Mouse (Mus musculus): Measurements from ENCODE around the gene S1pr5. TPM values are rescaled to one million over a fixed set of nuclear protein-coding genes. Genes with fewer than 3 reads are reported as not detected.
A peak's percentile ranks its signal among the peaks of the same experiment; 100 is the strongest.
"Not testable (repeated sequence)": the region's sequence is repeated elsewhere in the genome, so short reads cannot be mapped to it uniquely, and the experiment has no call there.

The S1pr5 gene
- polyA plus RNA-seq (2015; fragmentation: Nextera tagmentation; extraction: Ambion mirVana): 0.11 TPM in 1 of 2 replicates, not detected in the other

DNA sequence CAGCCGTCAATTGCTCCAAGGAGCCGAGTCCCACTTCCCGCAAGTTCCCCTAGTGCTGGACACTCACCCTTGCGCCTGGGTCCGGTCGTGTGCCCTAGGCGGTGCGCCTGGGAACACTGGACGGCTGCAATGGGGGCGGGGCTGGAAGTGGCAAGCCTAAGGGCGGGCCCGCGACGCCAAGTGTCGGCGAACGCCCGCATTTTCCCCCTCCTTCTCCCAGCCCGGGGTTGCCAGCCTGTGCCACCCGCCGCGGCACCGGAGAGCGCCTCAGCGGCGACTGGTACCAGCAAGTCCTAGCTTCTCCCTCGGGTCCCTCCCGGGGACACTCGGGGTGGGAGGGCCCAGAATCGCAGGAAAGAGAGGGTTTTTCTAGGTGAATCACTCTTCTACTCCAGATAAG lies at the start of gene S1pr5:
Gene S1pr5, minus strand, starts transcription at position 118 of the 400 bp plus-strand sequence.
- 1% methylated on average over 30 of the region's 30 CpGs for WGBS
- Histone ChIP-seq H3K36me3 (ENCODE audit: insufficient read depth, low read length) (no peaks in the 10 kb centered on the region), H3K9me3 (replicated peaks; ENCODE audit: low read length) (no peaks in the 10 kb centered on the region), H3K27ac (no peak within 1 kb of the TSS), H3K27me3 (ENCODE audit: insufficient read depth, low read length) (peaks cover 60% of the 10 kb centered on the region), H3K4me2 (ENCODE audit: low read length) (peak within 1 kb of the TSS; percentile 47), H3K9ac (ENCODE audit: low read depth, low read length) (no peak within 1 kb of the TSS), H3K4me3 (replicated peaks; ENCODE audit: low read depth, low read length) (peak within 1 kb of the TSS; percentile 21; the same call in 1 of the 2 replicates), H3K4me1 (replicated peaks; ENCODE audit: insufficient read depth, low read length) (peaks cover 12% of the 10 kb centered on the region; the same call in 1 of the 2 replicates)
- ATAC-seq (replicated peaks; ENCODE audit: low FRiP score, low read depth): 0 out of 2 replicates have a peak, but pooled peaks have one; percentile 44
- TF ChIP-seq CTCF (IDR thresholded peaks at IDR 0.05; ENCODE audit: low read depth): no peak
- no peak for DNase-seq (ENCODE audit: low spot score)

DNA sequence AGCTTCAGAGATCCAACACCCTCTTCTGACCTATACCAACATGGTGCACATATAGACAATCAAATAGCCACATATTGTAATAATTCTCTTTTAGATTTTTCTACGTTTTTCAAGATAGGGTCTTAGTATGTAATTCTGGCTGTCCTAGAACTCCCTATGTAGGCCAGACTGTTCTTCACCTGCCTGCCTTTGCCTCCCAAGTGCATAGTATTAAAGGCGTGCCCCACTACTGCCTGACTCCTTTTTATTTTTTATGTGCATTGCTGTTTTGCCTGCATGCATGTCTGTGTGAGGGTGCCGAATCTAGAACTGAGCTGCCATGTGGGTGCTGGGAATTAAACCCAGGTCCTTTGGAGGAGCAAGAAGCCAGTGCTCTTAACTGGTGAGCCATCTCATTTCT lies 44.0 kb upstream of the S1pr5 start:
- H3K4me1 ChIP-seq (replicated peaks; ENCODE audit: insufficient read depth, low read length): peaks cover 16% of the 10 kb centered on the region
- H3K9me3 ChIP-seq (replicated peaks; ENCODE audit: low read length): no peaks in the 10 kb centered on the region
- no peaks in the 10 kb centered on the region for H3K36me3 ChIP-seq (ENCODE audit: insufficient read depth, low read length)
- H3K9ac ChIP-seq (ENCODE audit: low read depth, low read length): no peak overlapping the region
- no peaks in the 10 kb centered on the region for H3K27me3 ChIP-seq (ENCODE audit: insufficient read depth, low read length)
- TF ChIP-seq CTCF (IDR thresholded peaks at IDR 0.05; ENCODE audit: low read depth): no peak
- no peak overlapping the region for H3K4me2 ChIP-seq (ENCODE audit: low read length)
- H3K4me3 ChIP-seq (replicated peaks; ENCODE audit: low read depth, low read length): no peak overlapping the region
- no peak overlapping the region for H3K27ac ChIP-seq
- no peak for ATAC-seq (replicated peaks; ENCODE audit: low FRiP score, low read depth)
- 90% methylated on average over 3 of the region's 3 CpGs for WGBS
- DNase-seq (ENCODE audit: low spot score): no peak

DNA sequence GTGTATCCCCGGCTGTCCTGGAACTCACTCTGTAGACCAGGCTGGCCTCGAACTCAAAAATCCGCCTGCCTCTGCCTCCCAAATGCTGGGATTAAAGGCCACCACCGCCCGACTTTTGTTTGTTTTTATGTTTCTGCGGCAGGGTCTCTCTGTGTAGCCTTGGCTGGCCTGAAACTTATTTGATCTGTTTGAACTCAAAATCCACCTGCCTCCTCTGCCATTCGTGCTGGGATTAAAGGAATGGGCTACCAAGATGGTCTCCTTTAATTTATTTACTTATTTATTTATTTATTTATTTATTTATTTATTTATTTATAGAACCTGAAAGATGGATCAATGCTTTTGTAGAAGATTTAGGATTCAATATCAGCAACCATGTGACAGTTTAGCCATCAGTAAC lies 43.6 kb upstream of the S1pr5 start:
- 0 out of 2 replicates have a peak overlapping the region, but pooled peaks have one; percentile 14 for H3K4me3 ChIP-seq (replicated peaks; ENCODE audit: low read depth, low read length)
- not testable (repeated sequence) for H3K36me3 ChIP-seq (ENCODE audit: insufficient read depth, low read length); DNase-seq (ENCODE audit: low spot score); H3K9ac ChIP-seq (ENCODE audit: low read depth, low read length); H3K27me3 ChIP-seq (ENCODE audit: insufficient read depth, low read length); H3K9me3 ChIP-seq (replicated peaks; ENCODE audit: low read length); ATAC-seq (replicated peaks; ENCODE audit: low FRiP score, low read depth)
- H3K27ac ChIP-seq: peak overlapping the region; percentile 73
- 16% methylated on average over 7 of the region's 7 CpGs for WGBS
- peaks cover 20% of the 10 kb centered on the region for H3K4me1 ChIP-seq (replicated peaks; ENCODE audit: insufficient read depth, low read length)
- H3K4me2 ChIP-seq (ENCODE audit: low read length): peak overlapping the region; percentile 46

DNA sequence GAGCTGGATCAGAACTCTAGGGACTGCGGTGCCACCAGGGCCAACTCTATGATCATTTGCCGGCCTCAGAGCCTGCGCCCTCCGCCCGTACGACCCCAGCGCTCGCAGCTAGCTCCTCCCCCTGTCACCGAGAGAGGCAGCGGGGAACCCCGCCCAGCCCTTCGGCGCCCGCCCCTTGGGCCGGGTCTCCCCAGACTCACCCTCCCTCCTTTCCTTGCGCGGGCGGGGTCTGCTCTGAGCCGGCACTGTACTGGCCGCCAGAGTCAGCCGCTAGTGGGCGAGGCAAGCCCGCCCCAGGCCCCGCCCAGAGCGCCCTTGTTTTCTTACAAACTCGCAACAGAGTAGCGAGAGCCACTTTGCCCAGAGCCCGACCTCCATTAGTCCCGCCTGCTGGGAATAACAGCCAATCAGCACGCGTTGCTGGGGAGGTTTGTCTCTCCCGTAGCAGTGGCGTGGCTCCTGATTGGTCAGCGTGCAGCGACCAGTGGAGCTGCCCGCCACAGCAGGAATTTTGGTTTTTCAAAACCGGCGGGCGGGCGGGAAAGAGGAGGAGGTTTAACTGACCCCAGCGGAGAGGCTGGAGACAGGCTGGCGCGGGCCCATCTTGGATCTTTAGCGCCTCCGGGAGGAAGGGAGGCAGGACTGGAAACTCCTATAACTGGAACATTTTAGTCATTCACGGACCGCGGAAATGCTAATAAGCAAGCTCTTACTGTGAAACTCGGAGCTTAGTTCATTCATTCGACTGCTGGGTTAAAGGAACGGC lies 43.0 kb upstream of the S1pr5 start, which contains the start of gene Cdkn2d:
Gene Cdkn2d, minus strand, starts transcription at position 386 of the 766 bp plus-strand sequence.
- Histone ChIP-seq H3K4me3 (replicated peaks; ENCODE audit: low read depth, low read length) (peak within 1 kb of the TSS; percentile 48), H3K27ac (peak within 1 kb of the TSS; percentile 73), H3K9me3 (replicated peaks; ENCODE audit: low read length) (no peaks in the 10 kb centered on the region), H3K9ac (ENCODE audit: low read depth, low read length) (peak within 1 kb of the TSS; percentile 46), H3K27me3 (ENCODE audit: insufficient read depth, low read length) (no peaks in the 10 kb centered on the region), H3K4me1 (replicated peaks; ENCODE audit: insufficient read depth, low read length) (peaks cover 22% of the 10 kb centered on the region), H3K4me2 (ENCODE audit: low read length) (peak within 1 kb of the TSS; percentile 52), H3K36me3 (ENCODE audit: insufficient read depth, low read length) (no peaks in the 10 kb centered on the region)
- peak; percentile 57 for TF ChIP-seq CTCF (IDR thresholded peaks at IDR 0.05; ENCODE audit: low read depth)
- ATAC-seq (replicated peaks; ENCODE audit: low FRiP score, low read depth) (peak; percentile 97), DNase-seq (ENCODE audit: low spot score) (peak; percentile 100)
- WGBS: under 1% methylated on average over 42 of the region's 51 CpGs

DNA sequence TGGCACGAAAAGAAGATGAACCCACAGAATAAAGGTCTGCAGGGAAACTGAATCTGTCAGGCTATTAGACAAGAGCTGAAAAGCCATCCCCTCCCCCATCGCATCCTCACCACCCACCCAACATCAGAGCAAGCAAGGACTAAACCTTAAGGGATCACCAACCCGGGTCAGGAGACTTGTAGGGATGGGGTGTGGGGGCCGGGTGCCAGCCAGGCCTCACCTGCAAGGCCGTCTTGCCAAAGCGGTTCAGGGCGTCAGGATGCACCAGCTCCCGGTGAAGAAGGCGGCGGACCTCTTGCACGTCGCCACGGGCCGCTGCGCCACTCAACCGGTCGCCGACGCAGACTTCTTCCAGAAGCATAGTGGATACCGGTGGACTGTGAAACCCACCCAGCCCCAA lies 42.3 kb upstream of the S1pr5 start:
- H3K27me3 ChIP-seq (ENCODE audit: insufficient read depth, low read length): no peaks in the 10 kb centered on the region

DNA sequence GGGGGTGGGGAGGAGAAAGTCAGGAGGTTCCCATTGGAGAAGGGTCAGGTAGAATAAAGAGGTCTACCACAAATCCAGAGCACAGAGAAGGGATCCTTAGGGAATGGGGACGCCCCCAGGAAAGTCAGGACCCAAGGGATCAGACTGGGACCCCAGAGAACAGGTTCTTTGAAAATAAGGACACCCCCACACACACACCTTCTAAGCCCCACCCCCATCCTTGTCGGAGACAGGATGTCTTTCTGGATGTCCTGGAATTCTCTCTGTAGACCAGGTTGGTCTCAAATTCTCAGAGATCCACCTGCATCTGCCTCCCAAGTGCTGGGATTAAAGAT lies 41.1 kb upstream of the S1pr5 start:
- Histone ChIP-seq H3K4me2 (ENCODE audit: low read length) (peak overlapping the region; percentile 52), H3K9me3 (replicated peaks; ENCODE audit: low read length) (no peaks in the 10 kb centered on the region), H3K4me3 (replicated peaks; ENCODE audit: low read depth, low read length) (no peak overlapping the region), H3K27me3 (ENCODE audit: insufficient read depth, low read length) (no peaks in the 10 kb centered on the region), H3K27ac (no peak overlapping the region), H3K9ac (ENCODE audit: low read depth, low read length) (no peak overlapping the region), H3K36me3 (ENCODE audit: insufficient read depth, low read length) (no peaks in the 10 kb centered on the region), H3K4me1 (replicated peaks; ENCODE audit: insufficient read depth, low read length) (peaks cover 22% of the 10 kb centered on the region)
- DNase-seq (ENCODE audit: low spot score) (no peak), ATAC-seq (replicated peaks; ENCODE audit: low FRiP score, low read depth) (no peak)
- 84% methylated on average over 2 of the region's 2 CpGs for whole genome bisulfite sequencing
- TF ChIP-seq CTCF (IDR thresholded peaks at IDR 0.05; ENCODE audit: low read depth): no peak

More for the DNA sequence above, 42.3 kb upstream of the S1pr5 start:
- H3K36me3 ChIP-seq (ENCODE audit: insufficient read depth, low read length): no peaks in the 10 kb centered on the region
- DNase-seq (ENCODE audit: low spot score) (peak; percentile 56), ATAC-seq (replicated peaks; ENCODE audit: low FRiP score, low read depth) (no peak; the same call in 1 of the 2 replicates)
- WGBS: 1% methylated on average over 20 of the region's 20 CpGs
- TF ChIP-seq CTCF (IDR thresholded peaks at IDR 0.05; ENCODE audit: low read depth): no peak
- peak overlapping the region; percentile 52 for H3K4me2 ChIP-seq (ENCODE audit: low read length)
- peak overlapping the region; percentile 27 for H3K27ac ChIP-seq
- H3K9me3 ChIP-seq (replicated peaks; ENCODE audit: low read length): no peaks in the 10 kb centered on the region
- peak overlapping the region; percentile 48 for H3K4me3 ChIP-seq (replicated peaks; ENCODE audit: low read depth, low read length)
- peak overlapping the region; percentile 46 for H3K9ac ChIP-seq (ENCODE audit: low read depth, low read length)
- H3K4me1 ChIP-seq (replicated peaks; ENCODE audit: insufficient read depth, low read length): peaks cover 22% of the 10 kb centered on the region

All from kidney, postnatal 0 days (tissue).